Mouse (Mus musculus) lung, postnatal 14 days (tissue): Measurements from ENCODE around the gene Scgb1b19.
"Not testable (repeated sequence)": the region's sequence is repeated elsewhere in the genome, so short reads cannot be mapped to it uniquely, and the experiment has no call there.

Experiments used
- DNase-seq: peaks from one replicate; pipeline ENCODE4 v3.0.0; 2021

Gene Scgb1b19

DNA sequence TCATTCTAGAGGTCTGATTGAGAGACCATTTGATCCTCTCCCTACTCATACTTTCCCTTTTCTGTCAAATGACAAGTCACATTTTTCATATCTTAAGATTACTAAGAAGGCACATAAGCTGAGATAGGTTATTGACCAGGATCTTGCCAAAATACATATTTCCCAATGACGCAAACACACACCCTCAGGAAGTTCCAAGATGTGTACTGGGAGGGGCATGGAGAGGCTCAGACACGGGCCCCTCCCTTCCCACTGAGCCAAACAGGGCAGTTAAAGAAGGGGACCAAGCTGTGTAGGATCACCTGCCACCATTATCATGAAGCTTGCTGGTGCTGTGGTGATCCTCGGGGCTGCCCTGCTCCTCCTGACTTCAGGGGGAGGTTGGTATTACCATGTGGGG, at the start of gene Scgb1b19:
Gene Scgb1b19, plus strand, starts transcription at position 301 of the 400 bp plus-strand sequence.
- DNase-seq, result not testable (repeated sequence)

DNA sequence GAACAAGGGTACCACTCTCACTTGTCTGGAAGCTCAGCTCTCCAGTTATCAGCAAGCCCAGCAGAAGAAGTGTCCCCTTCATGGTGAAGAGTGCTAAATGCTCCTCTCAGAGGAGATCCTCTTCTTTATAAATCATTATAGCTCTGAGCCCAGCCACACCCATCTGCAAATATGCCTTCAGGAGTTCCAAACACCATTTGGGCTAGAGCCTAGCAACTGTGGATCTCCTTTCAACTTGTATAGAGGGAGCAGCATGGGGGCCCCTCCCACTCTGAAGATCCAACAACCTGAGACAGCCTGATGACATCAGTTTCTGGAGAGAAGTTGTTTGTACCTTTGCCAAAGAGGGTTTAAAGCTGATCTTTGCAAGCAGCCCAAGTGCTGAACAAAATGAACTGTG, 6.9 kb upstream of the Scgb1b19 start, which contains the start of gene Scgb2b19:
Gene Scgb2b19, minus strand, starts transcription at position 101 of the 400 bp plus-strand sequence.
- DNase-seq, result not testable (repeated sequence)
